Mouse (Mus musculus) A20 (cell line): ENCODE data around the gene Ticam1.

Experiments
- DNase-seq: peaks from one replicate; pipeline ENCODE4 v3.0.0-alpha.2; 2011; ENCODE audit warnings: low read depth, low spot score

The Ticam1 gene

DNA sequence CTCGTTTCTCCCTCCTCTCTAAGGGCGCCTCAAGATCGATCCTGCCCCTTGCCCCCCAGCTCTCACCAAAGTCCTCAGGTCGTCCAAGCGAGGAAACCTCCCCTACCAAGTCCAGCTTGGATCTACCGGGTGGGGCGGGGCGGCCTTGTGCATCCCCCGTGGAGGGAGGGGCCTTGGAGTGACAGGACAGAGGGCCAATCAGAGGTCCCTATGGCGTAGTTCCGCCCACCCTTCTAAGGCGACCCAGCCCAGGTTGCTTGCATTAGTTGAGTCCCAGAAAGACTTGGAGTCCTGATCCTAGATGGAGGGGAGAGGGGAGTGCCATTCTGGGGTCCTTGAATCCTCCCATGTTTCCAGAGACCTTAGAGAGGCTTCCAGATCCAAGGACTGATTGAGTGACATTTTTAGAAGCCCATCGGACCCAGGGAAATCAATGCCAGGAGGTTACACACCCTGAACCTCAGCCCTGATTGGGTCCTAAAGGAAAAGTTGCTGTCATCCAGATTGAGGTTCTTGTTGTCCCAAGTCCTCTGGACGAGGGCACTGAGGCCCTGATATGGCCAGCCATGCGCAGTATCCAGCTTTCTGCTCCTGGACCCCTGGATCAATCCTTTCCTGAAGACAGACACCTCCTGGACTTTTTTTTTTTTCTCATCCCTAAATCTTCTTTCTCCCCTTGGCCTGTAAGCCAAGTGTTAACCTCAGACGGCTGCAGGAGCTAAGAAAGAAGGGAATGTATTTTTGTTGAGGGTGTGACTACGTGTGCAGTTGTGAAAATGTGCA is 14.0 kb upstream of the Ticam1 start:
- peak; percentile 89 for DNase-seq

DNA sequence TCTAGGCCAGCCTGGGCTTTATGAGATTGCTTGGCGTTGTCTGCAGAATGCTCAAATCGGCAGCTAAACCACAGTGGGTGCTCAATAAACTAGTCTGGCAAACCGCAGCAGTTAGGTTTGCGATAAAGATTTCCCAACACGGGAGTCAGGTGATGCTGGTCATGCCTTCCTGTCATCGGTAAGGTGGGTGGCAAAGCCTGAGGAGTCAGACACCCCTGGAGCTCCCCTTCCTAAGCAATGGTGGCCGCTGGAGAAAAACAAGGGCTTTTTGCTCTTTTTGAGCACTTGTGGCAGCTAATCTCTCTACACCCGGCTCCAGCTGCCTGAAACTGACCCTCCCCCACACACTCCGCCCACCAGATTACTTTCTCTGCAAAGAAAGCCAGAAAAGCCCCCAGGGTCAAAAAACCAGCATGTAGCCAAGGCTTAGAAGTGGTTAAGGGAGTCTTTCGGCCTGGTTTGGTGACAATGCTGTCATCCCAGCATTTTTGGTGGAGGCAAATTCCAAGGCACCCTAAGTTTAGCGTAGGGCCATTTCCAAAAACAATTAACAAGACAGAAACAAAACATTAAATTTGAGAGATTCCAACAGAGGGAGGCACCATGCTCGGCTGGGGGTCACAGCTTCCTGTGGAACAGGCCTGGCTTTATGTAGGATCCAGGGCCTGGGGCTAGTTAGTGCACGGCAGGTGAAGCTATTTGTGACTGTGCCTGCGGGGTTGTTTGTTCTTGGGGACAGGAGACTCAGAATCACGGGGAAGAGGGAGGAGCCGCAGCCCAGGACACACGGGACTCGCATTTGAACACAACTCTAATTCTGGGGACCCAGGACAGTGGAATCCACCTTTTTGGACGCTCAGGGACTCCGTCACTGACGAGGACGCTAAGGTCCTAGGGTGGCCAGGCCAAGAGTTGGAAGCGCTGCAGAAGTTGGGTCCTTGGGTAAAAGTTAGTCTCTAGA is 13.1 kb upstream of the Ticam1 start:
- no peak for DNase-seq

DNA sequence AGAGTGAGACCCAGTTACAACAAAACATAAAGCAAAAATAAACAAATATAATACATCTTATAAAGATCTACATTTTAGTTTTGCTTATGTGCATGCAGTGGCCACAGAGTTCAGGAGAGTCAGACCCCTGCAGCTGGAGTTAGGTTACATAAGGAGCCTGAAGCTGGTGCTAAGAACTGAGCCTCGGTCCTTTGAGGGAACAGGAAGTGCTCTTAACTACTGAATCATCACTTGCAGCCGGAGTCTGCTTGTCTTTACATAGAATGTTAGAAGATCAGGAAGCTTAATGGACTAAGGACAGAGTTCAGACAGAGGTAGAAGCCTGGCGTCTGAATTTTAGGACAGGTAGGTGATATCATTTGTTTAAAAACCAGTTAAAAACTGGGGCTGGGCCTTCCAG is 12.3 kb upstream of the Ticam1 start:
- DNase-seq: no peak

DNA sequence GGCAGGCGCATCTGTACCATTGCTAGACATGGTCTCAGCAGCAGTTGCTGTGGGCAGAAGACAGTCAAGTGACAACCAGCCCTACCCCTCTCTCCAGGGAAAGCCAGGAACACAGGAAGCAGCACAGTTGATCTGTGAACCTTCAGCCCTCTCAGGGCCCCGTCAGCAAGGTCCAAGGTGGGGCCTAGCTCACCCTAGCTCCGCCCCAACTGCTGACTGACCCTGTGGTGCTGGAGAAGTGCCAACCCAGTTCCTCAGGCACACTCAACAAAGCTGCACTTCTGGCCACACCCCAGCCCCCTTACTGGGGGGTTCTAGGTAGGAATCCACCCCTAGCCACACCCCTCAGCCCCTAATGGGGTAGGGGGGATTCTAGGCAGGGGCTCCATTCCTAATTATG is 11.2 kb upstream of the Ticam1 start:
- DNase-seq: no peak

DNA sequence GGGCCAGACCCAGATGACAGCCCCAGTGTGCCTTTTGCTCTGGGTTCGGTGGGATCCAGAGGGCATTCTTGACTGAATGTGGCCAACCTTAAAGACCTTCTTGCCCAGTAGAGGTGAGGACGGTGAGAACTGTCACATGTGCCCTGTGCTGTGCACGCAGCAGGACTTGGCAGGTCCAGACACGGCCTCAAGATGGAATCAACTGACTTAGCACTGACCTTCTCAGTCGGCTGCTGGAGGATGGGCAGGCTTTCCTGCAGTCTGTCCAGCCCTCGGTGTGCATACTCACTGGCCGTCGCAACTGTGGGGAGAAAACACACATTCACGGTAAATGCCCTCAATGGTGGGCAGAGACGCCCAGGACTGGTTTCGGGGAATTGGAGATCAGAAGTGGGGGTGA is 9.4 kb upstream of the Ticam1 start:
- no peak for DNase-seq

DNA sequence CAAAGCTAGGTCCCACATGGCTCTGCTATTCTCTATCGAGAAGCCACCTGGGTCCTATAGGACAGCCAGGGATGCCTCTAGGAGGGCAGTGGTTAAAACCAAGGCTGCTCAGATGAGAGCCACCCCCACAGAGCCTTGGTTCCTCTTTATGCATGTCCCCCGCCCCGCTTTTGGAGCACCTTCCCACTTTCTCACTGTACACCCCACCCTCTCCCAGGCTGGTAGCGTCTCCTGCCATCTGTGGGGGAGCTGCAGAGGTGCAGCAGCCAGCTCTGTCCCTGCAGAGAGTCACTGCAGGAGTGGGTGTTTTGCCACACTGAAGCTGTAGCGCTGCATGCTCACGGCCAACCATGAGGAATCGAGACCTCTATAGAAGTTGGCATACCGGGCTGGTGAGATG is 6.7 kb upstream of the Ticam1 start:
- DNase-seq: no peak

DNA sequence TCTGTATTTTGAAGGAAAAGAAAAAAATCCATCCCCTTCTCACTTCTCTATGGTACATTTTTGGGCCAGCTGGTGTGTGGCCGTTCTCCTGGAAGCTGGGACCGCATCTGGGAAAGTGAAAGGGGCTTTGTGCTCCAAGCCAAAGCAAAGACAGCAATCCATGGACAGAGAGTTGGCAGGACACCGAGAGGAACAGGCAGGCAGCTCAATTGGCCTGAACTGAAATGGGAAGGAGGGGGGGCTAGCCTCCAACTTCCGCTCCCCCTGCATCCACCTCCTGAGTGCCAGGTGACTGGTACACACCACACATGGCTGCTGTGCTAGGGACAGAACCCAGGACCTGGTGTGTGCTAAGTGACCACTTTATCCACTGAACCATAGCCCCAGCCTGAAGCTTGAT is 6.2 kb upstream of the Ticam1 start:
- DNase-seq: no peak

DNA sequence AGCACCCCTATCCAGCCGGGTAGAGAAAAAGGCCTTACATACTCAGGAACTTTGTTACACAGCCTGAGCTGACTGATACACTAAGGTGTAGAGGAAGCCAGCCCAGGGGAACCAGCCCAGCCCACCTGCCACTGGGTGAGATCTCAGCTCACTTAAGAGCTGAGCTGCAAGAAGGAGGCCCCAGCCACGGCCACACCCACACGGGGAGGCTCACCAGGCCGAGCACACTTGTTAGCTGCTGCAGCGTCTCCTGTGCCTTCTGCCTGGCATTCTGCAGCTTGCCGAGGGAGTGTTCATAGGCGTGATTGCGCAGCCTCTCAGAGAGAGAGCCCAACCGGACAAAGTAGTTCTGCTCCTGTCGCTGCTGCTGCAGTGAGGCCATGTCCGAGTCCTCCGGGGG is 4.6 kb upstream of the Ticam1 start:
- DNase-seq: no peak

DNA sequence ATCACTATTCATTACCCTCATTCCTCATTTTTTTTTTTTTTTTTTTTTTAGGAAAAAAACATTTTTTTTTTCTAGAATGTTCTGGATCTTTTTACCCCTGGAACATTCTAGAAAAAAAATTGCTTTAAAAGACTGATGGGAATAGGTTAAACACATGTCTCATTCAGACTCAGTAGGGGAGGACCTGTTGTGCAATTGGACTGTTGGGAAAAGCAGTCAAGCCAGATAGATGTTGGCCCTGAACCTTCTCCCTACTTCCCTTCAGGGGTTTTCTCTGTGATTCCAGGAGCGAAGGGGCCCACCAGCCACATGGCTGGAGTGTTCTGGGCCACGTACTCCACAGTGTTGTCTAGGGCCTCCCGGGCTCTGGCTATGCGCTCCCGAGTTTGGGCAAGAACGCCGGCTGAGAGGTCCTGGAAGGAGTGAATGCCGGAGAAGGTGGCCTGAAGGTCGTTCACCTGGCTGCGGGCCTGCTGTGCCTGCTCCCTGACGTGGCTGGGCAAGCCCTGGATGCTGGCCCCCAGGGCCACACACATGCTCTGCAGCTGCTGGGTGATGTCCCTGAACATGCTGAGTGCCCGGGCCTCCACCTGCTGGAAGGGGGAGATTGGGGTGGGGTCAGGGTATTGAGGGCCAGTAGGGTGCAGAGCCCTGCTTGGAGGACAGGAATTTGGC is 3.0 kb upstream of the Ticam1 start:
- DNase-seq: no peak

DNA sequence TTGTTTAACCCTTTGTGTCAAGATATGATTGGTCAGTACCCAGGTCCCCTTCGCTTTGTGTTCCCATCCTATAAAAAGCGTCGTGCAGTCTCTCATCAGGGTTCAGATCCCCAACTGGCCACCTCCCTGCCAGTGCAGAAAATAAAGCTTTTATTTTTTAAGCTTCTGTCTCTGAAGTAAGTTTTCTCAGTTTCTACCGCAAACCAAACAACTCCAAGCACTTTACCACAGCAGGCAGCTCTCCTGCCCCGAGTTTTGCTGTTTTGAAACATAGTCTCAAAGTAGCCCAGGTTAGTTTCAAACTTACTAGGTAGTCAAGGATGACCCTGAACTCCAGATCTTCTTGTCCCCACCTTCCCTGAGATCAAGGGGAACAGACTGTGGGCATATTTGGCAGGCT is 1.8 kb upstream of the Ticam1 start:
- DNase-seq: no peak

DNA sequence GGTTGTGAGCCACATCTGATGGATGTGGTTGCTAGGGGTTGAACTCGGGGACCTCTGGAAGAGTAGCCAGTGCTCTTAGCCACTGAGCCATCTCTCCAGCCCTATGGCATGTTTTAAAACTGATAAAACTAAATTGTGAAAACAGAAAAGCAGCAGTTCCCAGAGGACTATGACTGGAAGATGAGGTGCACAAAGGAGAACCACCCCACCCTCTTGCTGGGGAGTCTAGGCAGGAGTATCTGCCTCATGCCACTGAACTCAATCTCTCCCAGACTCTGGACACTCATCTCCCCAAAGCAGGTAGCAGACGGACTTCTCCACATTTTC is 944 bp upstream of the Ticam1 start:
- DNase-seq: no peak

DNA sequence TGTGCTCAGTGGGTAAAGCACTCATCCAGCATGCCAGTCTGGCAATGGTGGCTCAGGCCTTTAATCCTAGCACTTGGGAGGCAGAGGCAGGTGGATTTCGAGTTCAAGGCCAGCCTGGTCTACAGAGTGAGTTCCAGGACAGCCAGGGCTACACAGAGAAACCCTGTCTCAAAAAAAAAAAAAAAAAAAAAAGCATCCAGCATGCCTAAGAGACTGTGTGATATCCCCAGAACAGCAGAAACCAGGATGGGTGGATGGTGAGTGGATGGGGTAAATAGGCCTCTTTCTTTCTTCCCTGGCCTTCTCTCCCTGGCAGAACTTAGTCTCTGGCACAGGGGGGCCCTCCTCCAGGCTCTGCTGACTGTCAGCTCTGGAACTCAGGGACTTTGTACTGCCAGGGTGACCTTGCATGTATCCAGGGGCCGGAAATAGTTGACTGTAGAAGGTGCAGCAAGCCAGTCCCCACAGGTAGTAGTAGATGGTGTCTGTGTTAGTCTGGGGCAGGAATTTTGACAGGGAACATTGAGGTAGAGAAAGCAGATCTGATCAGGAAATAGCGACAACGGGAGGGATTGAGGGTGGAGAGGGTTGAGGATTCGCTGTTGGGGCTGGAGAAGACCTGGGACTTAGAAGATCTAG is 625 bp downstream of the Ticam1 start:
- peak; percentile 55 for DNase-seq

DNA sequence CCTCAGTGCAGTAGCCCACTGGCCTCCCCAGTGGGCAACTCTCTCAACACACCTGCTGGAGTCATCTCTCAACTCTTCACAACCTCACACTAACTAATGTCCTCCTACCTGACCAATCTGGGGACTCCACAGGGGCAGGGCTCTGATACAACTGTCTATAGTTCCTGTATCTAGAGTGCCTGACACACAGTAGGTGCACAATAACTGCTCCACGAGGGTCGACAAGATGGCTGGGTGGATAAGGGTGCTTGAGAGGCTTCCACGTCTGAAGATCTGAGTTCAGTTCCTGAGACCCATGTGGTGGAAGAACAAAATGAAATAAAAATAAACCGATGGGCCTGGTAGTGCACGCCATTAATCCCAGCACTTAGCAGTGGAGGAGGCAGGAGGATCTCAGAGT is 2.6 kb downstream of the Ticam1 start:
- DNase-seq: no peak

DNA sequence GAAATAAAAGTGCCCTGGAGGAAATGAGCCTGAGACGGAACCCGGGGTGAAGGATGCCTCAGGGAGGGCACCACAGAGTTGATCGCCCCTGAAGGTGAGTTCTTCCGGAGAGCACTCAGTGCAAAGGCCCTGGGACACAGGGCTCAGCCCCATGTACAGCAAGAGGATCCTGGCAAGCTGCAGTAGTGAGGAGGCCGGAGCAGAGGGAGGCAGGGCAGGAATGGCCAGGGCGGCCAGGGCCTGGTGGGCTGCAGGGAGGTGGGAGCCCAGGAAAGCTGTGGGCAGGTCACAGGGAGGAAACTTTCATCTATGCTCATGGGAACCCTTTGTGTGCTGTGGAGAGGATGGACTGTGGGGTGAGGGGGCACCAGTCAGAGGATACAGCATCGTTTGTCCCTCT is 3.1 kb downstream of the Ticam1 start:
- no peak for DNase-seq

DNA sequence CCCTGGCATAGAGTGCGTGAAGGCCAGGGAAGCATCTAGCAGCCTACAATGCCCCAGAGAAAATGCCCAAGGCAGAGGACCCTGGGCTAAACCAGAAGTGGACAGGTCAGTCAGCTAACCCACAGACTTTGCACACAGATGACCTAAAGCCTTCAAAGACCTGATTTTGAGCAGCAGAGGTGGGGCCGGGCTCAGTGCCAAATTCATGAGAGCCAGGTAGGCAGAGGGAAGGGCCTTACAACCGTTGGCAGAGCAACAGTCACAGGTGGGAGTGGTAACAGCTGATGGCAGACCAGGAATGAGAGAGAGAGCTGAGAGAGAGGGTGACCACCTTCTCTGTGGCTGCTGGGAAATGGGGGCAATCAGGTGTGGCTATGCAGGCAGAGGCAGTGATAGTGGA is 3.9 kb downstream of the Ticam1 start:
- no peak for DNase-seq

DNA sequence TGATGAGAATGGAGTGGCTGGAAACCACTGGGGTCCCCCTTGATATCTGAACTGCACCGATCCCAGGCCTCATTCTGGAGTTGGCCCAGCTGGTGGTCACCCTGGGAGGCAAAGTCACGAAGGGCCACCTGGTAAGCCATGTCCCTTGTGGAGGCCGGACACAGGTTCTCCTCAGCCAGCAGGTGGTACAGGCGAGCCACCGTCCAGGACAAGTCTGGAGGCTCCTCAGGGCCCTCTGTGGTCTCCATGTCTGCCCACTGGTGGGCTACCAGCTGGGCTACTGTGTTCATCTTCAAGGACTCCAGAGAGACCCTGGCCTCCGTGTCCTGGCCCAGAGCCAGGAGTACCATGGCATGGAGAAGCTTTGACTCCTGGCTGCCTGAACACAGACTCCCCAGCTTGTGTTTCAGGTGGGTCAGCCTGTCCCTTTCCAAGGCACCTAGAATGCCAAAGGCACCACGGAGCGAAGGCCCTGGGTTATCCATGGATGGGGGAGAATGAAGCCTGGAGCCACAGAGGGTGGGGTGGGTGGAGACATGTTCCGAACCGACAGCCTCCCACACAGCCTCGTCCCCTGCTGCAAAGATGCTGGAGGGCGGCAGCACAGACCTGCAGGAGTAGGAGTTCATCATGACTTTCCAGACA is 4.9 kb downstream of the Ticam1 start:
- no peak for DNase-seq

DNA sequence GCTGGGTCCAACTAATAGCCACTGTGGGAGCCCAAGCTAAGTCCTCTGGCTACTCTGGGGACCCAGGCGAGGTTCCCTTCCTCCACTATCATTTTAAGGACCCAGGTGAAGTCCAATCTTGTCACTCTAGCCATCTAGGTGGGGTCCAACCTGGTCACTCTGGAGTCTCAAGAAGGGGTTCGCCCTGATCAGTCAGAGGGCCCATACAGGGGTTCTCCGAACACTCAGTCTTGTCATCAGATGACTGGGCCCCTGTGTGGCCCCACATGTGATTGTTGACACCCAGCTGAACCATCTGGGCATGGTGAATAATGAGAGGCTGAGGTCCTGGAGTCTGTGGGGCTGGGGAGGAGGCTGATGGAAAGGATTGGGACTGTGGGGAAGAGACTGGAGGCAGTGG is 6.8 kb downstream of the Ticam1 start:
- DNase-seq: no peak

DNA sequence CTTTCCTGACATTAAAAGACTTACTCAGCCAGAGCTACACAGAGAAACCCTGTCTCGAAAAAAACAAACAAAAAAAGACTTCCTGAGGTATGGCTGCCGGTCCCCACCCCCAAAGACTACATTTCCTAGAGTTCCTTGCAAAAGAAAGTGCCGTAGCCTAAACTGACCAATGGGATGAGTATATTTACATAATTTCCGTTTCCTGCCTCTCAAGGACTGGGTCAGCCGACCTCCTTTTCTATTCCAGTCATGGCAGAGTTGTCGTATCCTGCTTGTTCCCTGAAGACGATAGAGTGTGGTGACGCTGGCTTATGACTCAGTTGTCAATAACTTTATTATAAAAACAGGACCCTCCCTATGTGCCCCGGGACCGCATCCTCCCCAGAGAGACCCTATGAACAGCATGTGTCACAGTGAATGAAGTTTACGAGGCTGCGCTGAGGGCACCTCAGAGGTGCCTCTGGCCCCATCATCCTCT is 7.4 kb downstream of the Ticam1 start:
- DNase-seq: peak; percentile 85

DNA sequence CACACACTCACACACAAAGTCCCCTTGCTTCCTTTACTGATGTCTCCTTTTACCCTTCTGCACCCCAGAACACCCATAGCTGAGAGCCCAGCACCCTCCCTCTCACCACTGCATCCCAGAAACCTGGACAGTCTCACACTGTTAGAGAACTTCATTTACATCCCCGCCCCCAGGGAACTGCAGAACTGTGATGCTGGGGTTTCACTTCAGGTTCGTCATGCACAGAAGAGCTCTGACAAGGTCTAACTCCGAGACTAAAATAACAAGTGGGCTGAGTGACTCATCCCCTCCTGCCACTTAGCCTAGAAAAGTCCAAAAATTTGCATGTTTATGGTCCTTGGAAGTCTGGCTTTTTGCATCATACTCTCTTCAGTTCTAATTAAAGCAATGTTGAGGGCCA is 10.3 kb downstream of the Ticam1 start:
- DNase-seq: peak; percentile 93

DNA sequence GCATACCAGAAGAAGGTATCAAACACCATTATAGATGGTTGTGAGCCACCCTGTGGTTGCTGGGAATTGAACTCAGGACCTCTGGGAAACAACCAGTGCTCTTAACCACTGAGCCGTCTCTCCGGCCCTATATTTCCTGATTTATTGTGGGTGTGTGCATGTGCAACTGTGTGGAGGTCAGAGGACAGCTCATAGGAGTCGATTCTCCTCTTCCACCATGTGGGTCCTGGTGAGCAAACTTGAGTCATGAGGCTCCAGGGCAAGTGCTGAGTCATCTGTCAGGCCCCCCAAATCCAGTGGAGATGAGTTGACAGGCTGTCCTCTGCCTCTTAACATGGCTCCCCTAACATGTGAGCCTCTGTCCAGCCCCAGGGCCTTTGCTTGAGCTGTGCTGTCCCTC is 10.7 kb downstream of the Ticam1 start:
- no peak for DNase-seq

DNA sequence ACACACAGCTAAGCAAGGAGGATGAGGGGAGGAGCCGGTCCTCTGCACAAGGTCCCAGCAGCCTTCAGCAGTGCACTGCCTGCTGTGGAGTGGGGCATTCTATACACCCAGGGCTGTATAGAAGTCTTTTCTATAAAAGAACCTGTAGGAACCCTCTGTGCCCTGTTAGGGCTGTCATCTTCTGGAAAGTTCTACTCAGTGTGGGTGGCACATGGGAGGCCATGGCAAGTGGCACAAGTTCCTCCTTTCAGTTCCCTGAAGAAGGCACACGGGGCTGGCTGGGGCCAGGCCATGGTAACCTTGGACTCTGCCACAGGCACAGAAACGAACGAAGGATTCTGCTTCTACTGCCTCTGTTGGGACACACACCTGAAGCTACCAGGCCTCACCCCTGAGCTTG is 11.6 kb downstream of the Ticam1 start:
- peak; percentile 84 for DNase-seq
